Comparison of ENCODE assay signal across 8 mouse cellular contexts in genomic region chr6:52584383-52584782, GRCm38 (mm10). TPM values are rescaled to one million over a fixed set of nuclear protein-coding genes. Genes with fewer than 3 reads are reported as not detected.
DNase-seq lines count a peak whose midpoint lies in the region; ATAC-seq lines count a peak whose summit lies in the region.

No protein-coding gene starts in this region.

- 5% methylated on average over 8 of the region's 8 CpGs for WGBS in forebrain, embryonic 13.5 days
- 15% methylated on average over 8 of the region's 8 CpGs for WGBS in midbrain, embryonic 10.5 days

- 0 out of 2 replicates have a peak overlapping the region, but pooled peaks have one; percentile 1 for H3K27ac ChIP-seq in forebrain, embryonic 13.5 days
- H3K27ac ChIP-seq in midbrain, embryonic 10.5 days (replicated peaks): peak overlapping the region; percentile 52; the same call in 1 of the 2 replicates

- H3K4me2 ChIP-seq in forebrain, embryonic 13.5 days: no peak overlapping the region

- ATAC-seq in forebrain, embryonic 13.5 days: peak; percentile 82; the same call in 1 of the 2 replicates

- peaks cover 8% of the 10 kb centered on the region for H3K4me1 ChIP-seq in forebrain, embryonic 13.5 days
- H3K4me1 ChIP-seq in midbrain, embryonic 10.5 days: peaks cover 20% of the 10 kb centered on the region

- no peak overlapping the region for H3K4me3 ChIP-seq in forebrain, embryonic 13.5 days
- H3K4me3 ChIP-seq in midbrain, embryonic 10.5 days: peak overlapping the region; percentile 9; the same call in 1 of the 2 replicates

- no peaks in the 10 kb centered on the region for H3K9me3 ChIP-seq in forebrain, embryonic 13.5 days (replicated peaks)
- no peaks in the 10 kb centered on the region for H3K9me3 ChIP-seq in midbrain, embryonic 10.5 days (replicated peaks)

- intact Hi-C loops in heart, postnatal 25 days (cut with DNase I): no loop called here

- no peak overlapping the region for H3K9ac ChIP-seq in forebrain, embryonic 13.5 days

- no peaks in the 10 kb centered on the region for H3K27me3 ChIP-seq in forebrain, embryonic 13.5 days
- H3K27me3 ChIP-seq in midbrain, embryonic 10.5 days (ENCODE audit: low read depth, poor library complexity, severe bottlenecking): no peaks in the 10 kb centered on the region

- H3K36me3 ChIP-seq in forebrain, embryonic 13.5 days (ENCODE audit: poor library complexity, severe bottlenecking): 0 out of 2 replicates have a peak, but pooled peaks cover 3% of the 10 kb centered on the region
- peaks cover 14% of the 10 kb centered on the region for H3K36me3 ChIP-seq in midbrain, embryonic 10.5 days

- DNase-seq in right cerebral cortex, adult 18-20 months: peak; percentile 38
- no peak for DNase-seq in right cerebral cortex, postnatal 4 days
- peak; percentile 14 for DNase-seq in heart, postnatal 25 days (ENCODE audit: low spot score)
- DNase-seq in layer of hippocampus, postnatal 10 days (ENCODE audit: low spot score in 2 of 2): peak; percentile 32 to 36
- peak; percentile 78 for DNase-seq in midbrain, embryonic 10.5 days (ENCODE audit: low spot score)
- peak; percentile 18 for DNase-seq in telencephalon, adult 2 months (ENCODE audit: low read depth, low spot score)
- no peak for DNase-seq in thymus, adult 18-20 months

RNA-seq across cellular contexts. Expression of gene Hibadh, which starts 55.8 kb away (rescaled TPM):
- 52.4 and 54.7 TPM in 2 replicates for polyA plus RNA-seq in forebrain, embryonic 13.5 days (2015; fragmentation: Nextera tagmentation; extraction: Ambion mirVana)
- total RNA-seq in heart, postnatal 25 days (2021): 100 to 1,000 TPM; 242 to 244 TPM
- 10 to 100 TPM; 35.9 to 36.5 TPM for total RNA-seq in layer of hippocampus, postnatal 10 days (2021)
- polyA plus RNA-seq in midbrain, embryonic 10.5 days (2016; fragmentation: Nextera tagmentation; extraction: Ambion mirVana): 77.4 and 83.2 TPM in 2 replicates

Comparison
In these comparisons a context has a peak if more than half of its experiments do, and no peak if none do; other contexts are left out.
1. DNase-seq: peak in right cerebral cortex, adult 18-20 months (single experiment), heart, postnatal 25 days (single experiment), layer of hippocampus, postnatal 10 days (2 of 2), midbrain, embryonic 10.5 days (single experiment) and telencephalon, adult 2 months (single experiment); none in right cerebral cortex, postnatal 4 days (single experiment) and thymus, adult 18-20 months (0 of 2).
2. RNA of gene Hibadh, which starts 55.8 kb away (total RNA-seq): 242 to 244 TPM in heart, postnatal 25 days; 35.9 to 36.5 TPM in layer of hippocampus, postnatal 10 days; every median in the first group is over 4 times any median in the second.